Mouse (Mus musculus): ENCODE results near the gene Pkhd1.

DNA sequence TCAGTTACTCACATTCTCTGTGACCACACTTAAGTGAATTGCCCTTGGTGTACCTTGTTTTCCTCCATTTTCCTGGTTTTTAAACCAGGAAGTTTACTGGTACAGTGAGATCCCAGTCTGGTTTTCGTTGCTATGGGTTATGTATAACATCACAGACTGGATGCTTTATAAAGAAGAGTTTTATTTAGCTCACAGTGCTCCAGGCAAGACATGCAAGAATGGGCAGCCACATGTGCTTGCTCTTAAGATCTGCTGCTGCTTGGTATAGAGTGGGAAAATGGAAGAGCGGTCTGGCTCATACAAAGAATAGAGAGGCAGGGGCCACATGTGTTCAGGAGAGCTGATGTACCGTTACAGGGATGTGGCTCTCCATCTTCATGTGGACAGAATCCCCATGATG, 481.7 kb downstream of the Pkhd1 start:
- no peak for TF ChIP-seq GATA1 (IDR thresholded peaks at IDR 0.05; ENCODE audit: low read length)
- no peak for TF ChIP-seq TAL1 (IDR thresholded peaks at IDR 0.05; ENCODE audit: low read length)
